Mouse (Mus musculus) E14TG2a.4 (cell line): ENCODE data around the gene Atp2b2.

Experiments used
- CTCF ChIP-seq: conservative IDR thresholded peaks from 2 replicates; pipeline ENCODE4 v1.5.1; 2014; ENCODE audit warnings: low read length
- POU5F1 ChIP-seq: IDR thresholded peaks from 2 replicates; pipeline ENCODE4 v1.6.1; 2014; ENCODE audit warnings: low read length, borderline replicate concordance

DNA sequence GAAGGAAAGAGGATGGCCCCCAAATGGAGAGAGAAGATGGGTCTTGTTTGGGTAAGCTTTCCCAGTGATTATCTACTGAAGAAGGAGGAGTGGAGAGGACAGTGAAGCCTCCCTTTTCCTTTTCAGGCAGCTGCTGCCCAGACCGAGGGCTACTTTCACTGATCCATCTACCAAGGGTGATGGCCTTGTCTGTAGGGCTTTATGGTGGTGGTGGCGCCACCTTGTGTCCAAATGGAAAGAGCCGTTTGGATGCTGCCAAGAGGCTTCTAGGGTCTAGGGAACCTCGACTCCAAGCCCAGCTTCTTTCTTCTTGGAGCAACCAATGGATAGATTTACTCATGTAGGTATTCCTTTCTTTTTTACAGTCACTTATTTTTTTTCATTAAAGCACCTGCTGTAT, 29.2 kb upstream of the Atp2b2 start:
- TF ChIP-seq CTCF (peak; percentile 59), POU5F1 (no peak)
